Mouse (Mus musculus): ENCODE measurements at regions not wholly inside any gene's neighbourhood (a gene's known extent, or its start where the extent isn't known, plus 50 kb on each side); places are given as distances from the start of the nearest gene placed in this dataset.
A peak's percentile ranks its signal among the peaks of the same experiment; 100 is the strongest.

- no peak overlapping the region for H3K4me3 ChIP-seq (replicated peaks)
Measured at GRCm38 (mm10) chr2:30525295-30525694, 51.3 kb upstream of the Ier5l start.

GRCm38 (mm10) chr2:30525831-30526230 is 51.8 kb upstream of the Ier5l start:
- H3K9me3 ChIP-seq (replicated peaks): no peaks in the 10 kb centered on the region
- H3K4me1 ChIP-seq (replicated peaks): no peaks in the 10 kb centered on the region
- 23% methylated on average over 3 of the region's 3 CpGs for WGBS (ENCODE audit: insufficient replicate concordance)
- H3K36me3 ChIP-seq (replicated peaks): no peaks in the 10 kb centered on the region
- H3K9ac ChIP-seq: no peak overlapping the region
- H3K4me3 ChIP-seq (replicated peaks): no peak overlapping the region
- H3K27ac ChIP-seq (replicated peaks): no peak overlapping the region
- ATAC-seq (ENCODE audit: insufficient read depth): no peak
- H3K27me3 ChIP-seq: no peaks in the 10 kb centered on the region
- no peak overlapping the region for H3K4me2 ChIP-seq

More at GRCm38 (mm10) chr2:30525295-30525694, 51.3 kb upstream of the Ier5l start:
- no peak for ATAC-seq (ENCODE audit: insufficient read depth)
- Histone ChIP-seq H3K36me3 (replicated peaks) (no peaks in the 10 kb centered on the region), H3K27ac (replicated peaks) (no peak overlapping the region), H3K4me2 (no peak overlapping the region), H3K4me1 (replicated peaks) (no peaks in the 10 kb centered on the region), H3K9me3 (replicated peaks) (no peaks in the 10 kb centered on the region), H3K27me3 (no peaks in the 10 kb centered on the region), H3K9ac (no peak overlapping the region)
- 40% methylated on average over 9 of the region's 9 CpGs for WGBS (ENCODE audit: insufficient replicate concordance)

GRCm38 (mm10) chr2:30527495-30527894 is 53.5 kb upstream of the Ier5l start:
- Histone ChIP-seq H3K27ac (replicated peaks) (no peak overlapping the region), H3K4me2 (no peak overlapping the region), H3K9ac (no peak overlapping the region), H3K36me3 (replicated peaks) (no peaks in the 10 kb centered on the region), H3K4me1 (replicated peaks) (no peaks in the 10 kb centered on the region), H3K9me3 (replicated peaks) (no peaks in the 10 kb centered on the region), H3K4me3 (replicated peaks) (no peak overlapping the region), H3K27me3 (no peaks in the 10 kb centered on the region)
- ATAC-seq (ENCODE audit: insufficient read depth): no peak
- WGBS (ENCODE audit: insufficient replicate concordance): 33% methylated on average over 4 of the region's 4 CpGs

GRCm38 (mm10) chr2:30532948-30533347 is 58.9 kb upstream of the Ier5l start:
- ATAC-seq (ENCODE audit: insufficient read depth): no peak
- no peak overlapping the region for H3K4me3 ChIP-seq (replicated peaks)
- H3K4me2 ChIP-seq: no peak overlapping the region
- no peaks in the 10 kb centered on the region for H3K4me1 ChIP-seq (replicated peaks)
- no peaks in the 10 kb centered on the region for H3K36me3 ChIP-seq (replicated peaks)
- no peaks in the 10 kb centered on the region for H3K27me3 ChIP-seq
- H3K9ac ChIP-seq: no peak overlapping the region
- H3K9me3 ChIP-seq (replicated peaks): no peaks in the 10 kb centered on the region
- H3K27ac ChIP-seq (replicated peaks): no peak overlapping the region

DNA sequence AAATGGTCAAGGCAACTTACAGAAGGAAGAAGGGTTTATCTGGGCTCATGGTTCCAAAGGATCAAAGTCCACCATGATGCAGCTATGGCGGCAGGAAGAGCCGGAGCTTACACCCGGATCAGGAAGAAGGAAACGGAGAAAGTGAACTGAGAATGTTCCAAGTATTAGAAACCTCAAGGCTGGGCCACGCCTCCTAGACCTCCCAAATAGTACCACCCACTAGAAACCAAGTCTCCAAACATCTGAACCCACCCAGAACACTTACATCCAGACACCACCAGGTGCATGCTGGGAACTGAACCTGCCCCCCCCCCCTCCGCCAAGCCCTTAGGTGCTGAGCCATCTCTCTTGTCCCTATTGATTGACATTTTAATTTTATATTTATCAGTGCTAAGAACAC is 59.3 kb upstream of the Ier5l start:
- no peaks in the 10 kb centered on the region for H3K4me1 ChIP-seq (replicated peaks)
- no peaks in the 10 kb centered on the region for H3K36me3 ChIP-seq (replicated peaks)
- H3K4me2 ChIP-seq: no peak overlapping the region
- WGBS (ENCODE audit: insufficient replicate concordance): 78% methylated on average over 6 of the region's 6 CpGs
- no peak overlapping the region for H3K9ac ChIP-seq
- H3K27ac ChIP-seq (replicated peaks): no peak overlapping the region
- no peaks in the 10 kb centered on the region for H3K9me3 ChIP-seq (replicated peaks)
- ATAC-seq (ENCODE audit: insufficient read depth): no peak
- H3K27me3 ChIP-seq: no peaks in the 10 kb centered on the region
- no peak overlapping the region for H3K4me3 ChIP-seq (replicated peaks)

- Histone ChIP-seq H3K4me3 (replicated peaks) (no peak overlapping the region), H3K4me1 (replicated peaks) (no peaks in the 10 kb centered on the region), H3K9me3 (replicated peaks) (no peaks in the 10 kb centered on the region), H3K27ac (replicated peaks) (no peak overlapping the region), H3K36me3 (replicated peaks) (no peaks in the 10 kb centered on the region), H3K9ac (no peak overlapping the region), H3K27me3 (no peaks in the 10 kb centered on the region), H3K4me2 (no peak overlapping the region)
- no peak for ATAC-seq (ENCODE audit: insufficient read depth)
- 68% methylated on average over 10 of the region's 10 CpGs for WGBS (ENCODE audit: insufficient replicate concordance)
Measured at GRCm38 (mm10) chr2:30534485-30534884, 60.4 kb upstream of the Cstad start.

DNA sequence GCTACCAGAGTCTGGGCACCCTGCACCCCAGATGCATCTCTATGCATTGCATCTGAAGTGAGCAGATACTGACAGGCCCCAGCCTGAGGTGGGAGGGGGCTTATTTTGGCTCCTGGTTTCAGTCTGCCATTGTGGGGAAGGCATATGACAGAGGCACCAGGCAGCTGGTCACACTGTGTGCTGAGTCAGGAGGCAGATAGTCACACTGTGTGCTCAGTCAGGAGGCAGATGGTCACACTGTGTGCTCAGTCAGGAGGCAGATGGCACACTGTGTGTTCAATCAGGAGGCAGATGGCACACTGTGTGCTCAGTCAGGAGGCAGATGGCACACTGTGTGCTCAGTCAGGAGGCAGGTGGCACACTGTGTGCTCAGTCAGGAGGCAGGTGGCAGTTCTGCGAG is 55.5 kb upstream of the Cstad start:
- 45% methylated on average over 1 of the region's 1 CpGs for WGBS (ENCODE audit: insufficient replicate concordance)

GRCm38 (mm10) chr2:30541541-30541940 is 53.3 kb upstream of the Cstad start:
- Histone ChIP-seq H3K4me2 (no peak overlapping the region), H3K27ac (replicated peaks) (no peak overlapping the region), H3K9me3 (replicated peaks) (no peaks in the 10 kb centered on the region), H3K36me3 (replicated peaks) (no peaks in the 10 kb centered on the region), H3K9ac (no peak overlapping the region), H3K27me3 (peaks cover 6% of the 10 kb centered on the region; the same call in 1 of the 2 replicates), H3K4me1 (replicated peaks) (peaks cover 11% of the 10 kb centered on the region), H3K4me3 (replicated peaks) (no peak overlapping the region)
- WGBS (ENCODE audit: insufficient replicate concordance): 50% methylated on average over 4 of the region's 4 CpGs
- ATAC-seq (ENCODE audit: insufficient read depth): no peak

More for the DNA sequence above, 55.5 kb upstream of the Cstad start:
- H3K36me3 ChIP-seq (replicated peaks): no peaks in the 10 kb centered on the region
- no peak overlapping the region for H3K4me2 ChIP-seq
- no peaks in the 10 kb centered on the region for H3K9me3 ChIP-seq (replicated peaks)
- H3K4me3 ChIP-seq (replicated peaks): no peak overlapping the region
- no peaks in the 10 kb centered on the region for H3K4me1 ChIP-seq (replicated peaks)
- ATAC-seq (ENCODE audit: insufficient read depth): no peak
- no peak overlapping the region for H3K27ac ChIP-seq (replicated peaks)
- no peaks in the 10 kb centered on the region for H3K27me3 ChIP-seq
- H3K9ac ChIP-seq: no peak overlapping the region

DNA sequence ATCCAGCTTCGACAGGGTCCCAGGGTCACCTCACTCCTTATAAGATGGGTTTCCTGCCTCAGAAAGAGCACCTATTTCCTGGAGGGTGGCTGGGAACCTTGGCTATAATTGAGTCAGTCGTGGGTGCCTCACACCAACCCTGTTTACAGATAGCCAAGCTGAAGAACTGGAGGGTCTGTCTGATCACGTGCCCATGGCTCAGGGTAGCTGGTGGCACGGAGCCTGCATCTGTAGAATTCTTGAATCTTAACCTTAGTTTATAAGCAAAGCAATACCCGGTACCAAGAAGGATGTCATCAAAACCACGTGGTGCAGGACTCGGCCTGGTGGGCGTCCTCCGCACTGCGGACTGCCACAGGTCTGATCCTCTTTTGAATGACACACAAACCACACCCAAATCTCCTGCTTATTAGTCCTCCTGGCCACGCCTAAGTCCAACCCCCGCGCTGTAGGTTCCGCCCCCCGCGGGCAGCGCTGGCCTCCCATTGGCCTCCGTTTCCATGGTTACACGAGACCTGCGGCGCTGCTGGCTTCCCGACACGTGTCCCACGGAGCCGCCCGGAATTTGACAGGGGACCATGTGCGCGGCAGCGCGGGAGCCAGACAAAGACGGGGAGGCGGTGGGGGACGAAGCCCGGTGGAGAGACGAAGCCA is 49.9 kb upstream of the Cstad start:
- Histone ChIP-seq H3K4me1 (replicated peaks) (peaks cover 11% of the 10 kb centered on the region), H3K27me3 (peaks cover 6% of the 10 kb centered on the region; the same call in 1 of the 2 replicates), H3K4me3 (replicated peaks) (peak overlapping the region; percentile 23; the same call in 1 of the 2 replicates), H3K9ac (no peak overlapping the region), H3K27ac (replicated peaks) (no peak overlapping the region), H3K9me3 (replicated peaks) (no peaks in the 10 kb centered on the region), H3K4me2 (peak overlapping the region; percentile 58), H3K36me3 (replicated peaks) (no peaks in the 10 kb centered on the region)
- peak; percentile 75 for ATAC-seq (ENCODE audit: insufficient read depth)
- 2% methylated on average over 35 of the region's 35 CpGs for WGBS (ENCODE audit: insufficient replicate concordance)
